Mouse (Mus musculus): ENCODE results near the gene 4930548H24Rik.

DNA sequence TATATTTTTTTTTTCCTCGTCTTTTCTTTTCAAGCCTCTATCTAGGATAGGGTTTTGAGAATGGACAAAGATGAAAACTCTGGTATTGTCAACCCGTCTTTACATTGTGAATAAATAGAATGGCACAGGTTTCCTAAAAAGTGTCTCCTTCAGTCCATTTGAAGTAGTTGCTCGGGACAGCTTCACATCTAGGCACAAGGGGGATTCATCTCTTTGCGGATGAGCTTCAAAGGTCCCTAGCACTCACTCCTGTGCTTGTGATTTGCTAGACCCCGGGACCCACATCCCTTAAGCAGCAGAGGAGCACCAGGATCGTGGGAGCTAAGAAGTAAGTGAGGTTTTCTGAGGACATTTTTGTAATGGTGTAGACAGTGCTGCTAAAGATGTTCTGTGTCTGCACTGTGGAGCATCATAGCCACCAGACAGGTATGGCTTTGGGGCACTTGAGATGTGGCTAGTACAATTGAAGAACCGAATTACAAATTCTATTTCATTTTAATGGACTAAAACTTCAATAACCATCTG, 32.6 kb upstream of the 4930548H24Rik start:
- TF ChIP-seq POLR2A (IDR thresholded peaks at IDR 0.05; ENCODE audit: low read depth, low read length) (no peak), CTCF (IDR thresholded peaks at IDR 0.05; ENCODE audit: extremely low read depth, insufficient read length, insufficient replicate concordance, low read depth, low read length) (no peak)

All from small intestine, adult 2 months (tissue).